Mouse (Mus musculus) myocyte (in vitro differentiated cells): ENCODE measurements around the gene Gfra4.

Source experiments
- E2F4 ChIP-seq: IDR thresholded peaks from one replicate; pipeline ENCODE4 v1.6.1; 2011; ENCODE audit warnings: mild to moderate bottlenecking, control low read depth, moderate library complexity; ENCODE audit not compliant: insufficient read depth
- MYOG ChIP-seq, 3 experiments: IDR thresholded peaks; one replicate each; pipeline ENCODE4 v1.6.1; 2011; ENCODE audit warnings: control low read depth in 2 of 3, low read depth in 2 of 3, mild to moderate bottlenecking in 2 of 3; ENCODE audit not compliant: insufficient read length in 2 of 3, control insufficient read depth in 1 of 3, insufficient read depth in 1 of 3
- POLR2A ChIP-seq: IDR thresholded peaks from one replicate; pipeline ENCODE4 v1.6.1; 2011; ENCODE audit warnings: low read depth, mild to moderate bottlenecking, control low read depth, moderate library complexity; ENCODE audit not compliant: insufficient read length
- SRF ChIP-seq: IDR thresholded peaks from one replicate; pipeline ENCODE4 v1.6.1; 2011; ENCODE audit warnings: low read depth; ENCODE audit not compliant: control insufficient read depth, insufficient read length
- USF1 ChIP-seq: IDR thresholded peaks from one replicate; pipeline ENCODE4 v1.6.1; 2011; ENCODE audit warnings: low read depth, mild to moderate bottlenecking, control low read depth, moderate library complexity

DNA sequence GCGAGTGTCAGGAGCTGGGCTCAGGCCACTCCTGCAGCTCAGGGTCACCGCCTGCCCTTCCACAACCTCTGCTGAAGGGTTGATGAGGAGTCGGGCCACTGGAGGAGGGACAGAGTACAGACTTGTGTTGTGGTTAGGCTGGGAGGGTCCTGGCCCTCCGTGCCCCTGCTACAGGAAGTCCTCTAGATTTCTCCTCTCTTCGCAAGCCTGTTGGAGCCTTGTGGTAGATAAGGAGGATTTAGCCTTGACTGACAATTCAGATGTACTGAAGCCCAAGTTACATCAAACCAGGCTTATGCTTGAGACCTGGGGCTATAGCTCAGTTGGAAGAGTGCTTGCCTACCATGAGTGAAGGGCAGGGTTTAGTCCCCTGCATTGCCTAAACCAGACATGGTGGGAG, 37.6 kb upstream of the Gfra4 start:
- no peak for TF ChIP-seq E2F4
- no peak for TF ChIP-seq MYOG (IDR thresholded peaks at IDR 0.05; ENCODE audit: control insufficient read depth in 1 of 3, insufficient read depth in 1 of 3, insufficient read length in 2 of 3, low read depth in 2 of 3)
- TF ChIP-seq USF1 = no peak
- TF ChIP-seq POLR2A = no peak
- TF ChIP-seq SRF = no peak
